Mouse (Mus musculus) kidney, adult 2 months (tissue): ENCODE results near the gene Zfp423.

Experiments used
- CTCF ChIP-seq: fragments of 200-500 bp; conservative IDR thresholded peaks from 2 replicates; pipeline ENCODE4 v1.5.1; 2011; ENCODE audit warnings: low read depth, mild to moderate bottlenecking, control low read depth, low read length, moderate library complexity, mixed read lengths; ENCODE audit not compliant: insufficient read depth, insufficient read length
- POLR2A ChIP-seq: fragments of 200-500 bp; IDR thresholded peaks from one replicate; pipeline ENCODE4 v1.6.1; 2011; ENCODE audit warnings: low read depth, low read length, control low read depth

- no peak for TF ChIP-seq CTCF
- TF ChIP-seq POLR2A, result no peak
Observed at GRCm38 (mm10) chr8:87831116-87831515, 128.3 kb downstream of the Zfp423 start.
